Mouse (Mus musculus) thymus, postnatal 4 days (tissue): ENCODE measurements around the gene Tbc1d7.

Experiments
- DNase-seq: peaks from one replicate; pipeline ENCODE4 v3.0.0; 2021

The Tbc1d7 gene

DNA sequence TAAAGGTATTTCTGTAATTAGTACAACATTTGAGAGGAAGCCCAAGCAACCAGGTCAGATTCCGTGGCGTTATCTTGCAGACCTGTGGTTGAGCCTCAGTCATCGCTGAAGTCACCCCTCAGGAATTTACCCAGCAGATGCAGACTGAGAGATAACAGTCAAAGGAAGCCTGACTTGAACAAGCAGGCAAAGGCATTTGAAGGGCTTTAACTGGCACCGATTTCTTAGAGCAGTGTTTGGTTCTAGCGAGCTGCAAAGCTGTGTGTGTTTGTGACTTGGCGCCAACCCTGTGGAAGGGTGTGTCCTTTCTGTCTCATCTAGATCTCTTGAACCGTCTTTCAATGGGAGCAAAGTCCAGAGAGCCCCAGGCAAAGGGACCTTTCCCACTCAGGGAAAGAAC is 22.0 kb upstream of the Tbc1d7 start:
- no peak for DNase-seq

DNA sequence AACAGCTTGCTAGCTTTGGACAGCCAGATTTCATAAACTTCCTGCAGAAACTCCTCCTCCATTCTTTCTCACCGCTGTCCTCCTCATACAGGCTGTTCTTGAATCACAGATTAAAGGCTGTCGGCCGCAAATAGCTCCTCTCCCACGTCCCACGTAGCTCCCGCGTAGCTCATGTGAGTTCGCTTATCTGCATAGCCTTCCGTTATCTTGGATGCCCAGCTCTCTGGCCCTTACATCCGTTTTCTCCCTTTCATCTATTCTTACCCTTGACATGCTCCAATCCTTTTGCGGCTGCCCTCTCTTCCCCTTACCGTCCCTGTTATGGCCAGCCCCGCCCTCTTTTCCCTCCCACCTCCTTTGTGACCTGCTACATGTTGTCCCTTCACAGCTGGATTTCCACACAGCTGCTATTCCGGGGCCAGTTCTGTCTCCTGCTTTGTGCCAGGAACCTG is 20.5 kb upstream of the Tbc1d7 start:
- no peak for DNase-seq

DNA sequence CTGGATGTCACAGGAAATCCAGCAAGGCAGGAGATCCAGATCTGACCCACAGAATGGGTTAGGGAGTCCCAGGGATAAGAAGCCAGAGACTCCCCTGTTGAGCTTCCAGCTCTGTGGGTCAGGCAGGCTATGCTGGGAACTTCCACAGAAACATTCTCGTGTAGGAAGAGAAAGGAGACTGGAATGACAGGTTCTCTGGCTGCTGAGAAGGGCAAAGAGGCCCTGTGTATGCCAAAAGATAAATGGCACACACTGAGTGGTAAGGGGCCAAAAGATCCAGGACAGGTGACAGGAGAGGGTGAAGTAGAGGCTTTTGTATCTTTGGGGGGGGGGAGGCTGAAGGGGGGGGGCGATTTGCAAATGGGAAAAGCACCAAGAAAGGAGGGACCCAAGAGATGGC is 20.0 kb upstream of the Tbc1d7 start:
- DNase-seq: no peak

DNA sequence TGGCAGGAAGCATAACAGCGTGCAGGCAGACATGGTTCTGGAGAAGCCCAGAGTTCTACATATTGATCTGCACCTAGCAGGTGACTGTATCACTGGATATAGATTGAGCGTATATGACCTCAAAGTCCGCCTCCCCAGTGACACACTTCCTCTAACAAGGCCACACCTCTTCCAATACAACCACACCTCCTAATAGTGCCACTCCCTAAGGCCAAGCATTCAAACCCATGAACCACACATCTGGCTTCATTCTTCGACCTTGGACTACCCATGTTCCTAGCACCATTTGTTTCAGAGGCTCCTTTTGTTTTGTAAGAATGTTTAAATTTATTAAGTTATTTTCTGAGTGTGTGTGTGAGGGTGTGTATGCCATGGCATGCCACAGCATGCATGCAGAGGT is 16.4 kb upstream of the Tbc1d7 start:
- DNase-seq: no peak

DNA sequence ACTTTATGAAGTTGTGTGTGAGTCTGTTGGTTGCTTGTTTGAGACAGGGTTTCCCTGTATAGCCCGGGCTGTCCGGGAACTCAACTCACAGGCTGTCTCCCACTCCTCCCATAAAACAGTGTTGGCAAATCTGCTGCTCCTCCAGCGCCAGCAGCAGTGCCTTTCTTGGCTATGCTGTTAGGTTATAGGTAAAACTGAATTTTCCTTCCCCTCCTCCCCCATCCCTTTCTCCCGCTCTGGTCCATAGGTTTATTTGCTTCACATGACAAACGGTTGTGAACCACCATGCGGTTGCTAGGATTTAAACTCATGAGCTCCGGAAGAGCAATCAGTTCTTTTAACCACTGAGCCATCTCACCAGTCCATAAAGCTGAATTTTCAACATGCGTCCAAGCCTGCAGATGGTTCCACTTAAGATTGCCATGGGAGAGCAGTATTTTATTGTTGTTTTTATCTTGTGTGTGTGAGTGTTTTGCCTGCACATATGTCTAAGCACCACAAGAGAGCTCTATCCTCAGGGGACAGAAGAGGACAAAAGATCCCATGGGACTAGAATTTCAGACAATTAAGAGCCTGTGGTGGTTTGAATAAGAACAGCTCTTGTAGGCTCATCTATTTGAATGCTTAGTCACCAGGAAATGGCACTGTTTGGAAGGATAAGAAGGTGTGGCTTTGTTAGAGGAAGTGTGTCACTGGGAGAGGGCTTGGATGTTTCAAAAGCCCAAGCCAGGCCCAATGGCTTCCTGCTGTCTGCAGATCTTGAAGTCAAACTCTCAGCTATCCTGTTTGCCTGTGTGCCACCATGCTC is 12.2 kb upstream of the Tbc1d7 start:
- DNase-seq: peak; percentile 37

DNA sequence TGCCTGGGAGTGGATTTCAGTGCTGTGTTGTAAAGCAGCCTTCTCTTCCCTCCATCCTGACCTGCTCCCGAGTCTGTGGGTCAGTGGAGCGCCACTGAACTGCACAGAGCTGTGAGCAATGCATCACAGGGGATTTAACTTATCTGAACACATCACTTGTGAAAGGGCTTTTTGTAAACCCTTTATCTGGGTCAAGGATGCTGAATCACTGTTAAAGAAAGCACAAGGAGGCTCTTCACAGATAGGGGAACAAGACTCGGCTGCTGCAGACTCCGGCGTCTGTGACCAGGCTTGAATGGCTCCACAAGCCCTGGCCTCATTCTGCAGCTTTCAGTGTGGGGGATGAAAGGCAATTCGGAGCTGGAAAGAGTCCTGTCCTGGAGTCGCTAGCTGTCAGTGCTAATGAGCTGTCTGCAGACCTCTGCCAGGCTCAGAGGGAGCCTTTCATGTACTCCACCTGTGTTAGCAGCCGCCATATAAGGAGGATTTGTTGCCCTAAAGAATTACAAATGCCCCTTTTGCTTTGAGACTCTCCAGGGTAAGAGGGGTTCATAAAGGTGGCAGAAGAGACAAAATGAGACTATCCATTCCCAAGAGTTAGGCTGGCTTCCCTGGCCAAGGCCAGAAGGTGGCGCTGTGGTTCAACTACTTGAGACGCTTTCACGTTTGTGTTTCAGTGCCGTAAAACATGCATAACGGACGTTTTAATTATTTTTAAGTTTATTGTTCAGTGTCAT is 11.3 kb upstream of the Tbc1d7 start:
- DNase-seq: peak; percentile 93

DNA sequence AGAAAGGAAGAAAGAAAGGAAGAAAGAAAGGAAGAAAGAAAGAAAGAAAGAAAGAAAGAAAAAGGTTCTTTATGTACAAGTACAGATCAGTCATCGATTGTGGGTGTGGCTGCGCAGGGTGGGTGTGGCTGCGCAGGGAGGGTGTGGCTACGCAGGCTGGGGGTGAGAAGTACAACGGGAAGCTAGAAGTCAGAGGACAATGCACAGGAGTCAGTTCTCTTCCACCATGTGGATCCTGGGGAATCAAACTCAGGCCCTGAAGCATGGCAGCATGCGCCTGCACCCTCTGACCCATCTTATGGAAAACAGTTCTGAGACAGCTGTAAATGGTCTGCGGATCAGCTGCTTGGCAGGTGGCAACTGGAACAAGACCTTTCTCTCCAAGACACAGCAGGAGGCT is 9.8 kb upstream of the Tbc1d7 start:
- no peak for DNase-seq

DNA sequence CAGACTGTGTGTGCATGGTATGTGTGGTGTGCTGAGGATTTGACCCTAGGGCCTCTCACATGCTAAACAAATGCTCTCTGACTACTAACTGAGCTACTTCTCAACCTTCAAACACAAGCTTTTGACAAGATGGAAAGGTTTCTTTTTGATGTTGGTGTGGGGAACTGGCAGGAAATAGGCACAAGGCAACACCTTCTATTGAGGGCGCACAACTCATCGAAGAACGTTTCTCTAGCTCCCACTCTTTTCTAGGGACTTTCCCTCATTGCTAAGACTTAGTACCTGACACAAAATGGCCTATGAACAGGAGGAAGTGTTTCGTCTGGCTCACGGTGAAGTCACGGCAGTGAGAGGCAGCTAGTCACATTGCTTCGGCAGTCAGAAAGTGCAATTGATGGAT is 6.0 kb upstream of the Tbc1d7 start:
- no peak for DNase-seq

DNA sequence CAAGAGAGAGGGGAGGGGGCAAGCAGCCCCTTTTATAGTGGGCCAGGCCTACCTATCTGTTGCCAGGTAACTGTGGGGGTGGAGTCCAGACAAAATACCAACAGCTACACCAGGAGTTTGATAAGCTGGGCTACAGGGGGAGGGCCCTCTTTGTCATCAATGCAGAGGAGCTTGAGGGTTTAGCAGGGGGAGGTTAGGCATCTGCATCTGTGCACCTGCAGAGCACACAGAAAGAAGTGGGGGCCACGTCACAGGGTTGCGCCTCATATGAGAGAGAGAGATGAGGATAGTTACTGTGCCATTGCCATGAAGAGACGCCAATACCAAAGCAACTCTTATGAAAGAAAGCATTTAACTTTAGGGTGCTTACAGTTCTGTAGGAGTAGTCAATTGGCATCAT is 5.4 kb upstream of the Tbc1d7 start:
- DNase-seq: peak; percentile 29

DNA sequence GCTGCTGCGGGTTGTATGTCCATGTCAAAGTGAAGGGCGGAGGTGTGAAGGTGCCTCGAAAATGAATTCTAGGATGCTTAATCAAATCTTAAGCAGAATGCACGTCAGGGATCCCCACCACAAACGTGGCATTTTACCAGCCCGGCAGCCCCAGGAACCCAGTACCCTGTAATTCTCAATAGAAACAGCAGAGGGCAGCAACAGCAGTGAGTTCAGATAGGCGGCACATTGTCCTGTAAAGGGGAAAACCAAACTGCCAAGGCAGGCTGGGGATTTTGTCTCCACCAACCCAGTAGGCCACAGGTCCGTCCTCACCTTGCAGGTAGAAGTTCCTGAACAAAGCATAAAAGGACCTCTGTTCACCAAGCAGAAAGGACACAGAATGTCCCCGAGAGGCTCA is 2.0 kb upstream of the Tbc1d7 start:
- peak; percentile 82 for DNase-seq

DNA sequence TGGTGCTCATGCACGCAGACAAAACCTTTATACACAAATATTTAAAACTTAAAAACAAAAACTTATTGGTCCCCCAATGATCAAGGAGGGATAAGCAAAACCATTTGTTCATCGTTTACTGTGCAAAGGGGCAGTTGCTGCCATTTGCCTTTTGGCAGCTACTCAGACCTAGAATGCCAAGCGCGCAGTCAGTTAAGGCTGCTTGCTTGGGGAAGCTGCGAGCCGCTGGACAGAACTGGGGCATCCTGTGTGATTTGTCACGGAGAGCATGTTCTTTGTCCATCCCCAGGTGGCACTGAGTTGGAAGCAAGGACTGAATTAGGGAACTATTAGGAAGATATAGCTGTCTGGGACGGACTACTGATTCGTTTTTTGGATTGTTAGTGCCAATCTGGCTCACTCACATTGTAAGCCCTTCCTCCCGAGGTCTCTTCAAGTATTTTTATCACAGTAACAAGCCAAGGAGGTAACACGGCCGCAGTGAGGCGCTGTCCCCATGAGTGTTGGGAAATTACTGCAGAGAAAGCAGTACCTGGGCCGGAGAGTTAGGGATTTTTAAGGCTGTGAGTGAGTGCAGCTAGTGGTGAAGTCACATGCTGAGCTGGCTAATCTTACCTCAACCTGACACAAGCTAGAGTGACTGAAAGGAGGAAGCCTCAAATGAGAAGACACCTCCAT is 874 bp upstream of the Tbc1d7 start:
- peak; percentile 62 for DNase-seq

DNA sequence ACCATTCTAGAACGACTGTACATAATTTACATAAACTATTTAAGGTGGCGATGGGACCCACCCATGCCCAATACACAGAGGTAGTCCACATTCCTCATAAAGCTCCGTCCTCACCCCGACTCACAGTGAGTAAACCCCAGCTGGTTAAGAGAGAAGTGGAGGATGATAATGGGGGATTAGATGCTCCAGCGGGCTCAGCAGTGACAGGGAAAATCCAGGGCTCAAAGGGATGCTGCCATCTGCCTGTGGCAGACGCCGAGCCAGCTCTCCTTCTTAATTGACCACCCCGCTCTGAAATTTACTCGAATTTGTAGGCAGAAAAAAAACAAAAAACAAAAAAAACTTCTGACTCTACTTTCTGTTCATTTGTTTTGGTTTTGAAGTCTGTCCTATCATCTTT is 3.6 kb downstream of the Tbc1d7 start:
- DNase-seq: no peak

DNA sequence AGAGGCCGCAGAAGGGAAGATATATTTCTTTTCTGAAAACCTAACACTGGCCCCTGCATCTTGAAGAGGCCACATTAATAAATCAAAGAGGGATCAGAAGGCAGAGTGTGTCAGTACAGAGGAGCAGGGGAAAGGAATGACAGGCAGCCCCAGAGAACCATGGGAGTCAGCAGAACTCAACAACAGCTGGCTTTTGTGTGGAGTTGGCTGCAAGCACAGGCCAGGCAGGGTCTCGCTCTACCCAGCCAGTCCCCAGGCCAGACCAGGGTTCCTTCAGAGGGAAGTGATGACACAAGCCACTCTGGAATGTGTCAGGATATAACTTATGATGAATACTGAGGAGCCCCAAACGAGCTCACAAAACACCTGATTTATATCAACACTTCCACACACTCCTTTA is 11.9 kb downstream of the Tbc1d7 start:
- DNase-seq: no peak

DNA sequence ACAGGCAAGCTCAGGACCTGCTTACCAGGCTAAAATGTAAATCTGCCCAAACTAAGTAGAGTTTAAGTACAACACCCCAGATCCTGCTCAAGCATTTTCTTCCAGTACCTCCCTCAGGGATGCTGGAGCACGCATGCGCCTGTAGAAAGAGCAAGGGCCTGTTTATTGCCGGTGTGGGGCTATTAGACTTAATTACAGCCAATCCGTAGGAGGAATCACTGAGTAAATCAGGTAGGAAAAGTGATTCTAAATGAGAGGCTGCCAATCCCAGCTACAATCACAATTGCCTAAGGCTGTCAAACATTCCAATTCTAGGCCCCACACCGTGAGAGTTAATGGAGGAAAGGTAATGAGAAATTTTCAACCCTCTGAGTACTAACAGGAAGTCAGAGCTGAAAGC is 13.0 kb downstream of the Tbc1d7 start:
- no peak for DNase-seq

DNA sequence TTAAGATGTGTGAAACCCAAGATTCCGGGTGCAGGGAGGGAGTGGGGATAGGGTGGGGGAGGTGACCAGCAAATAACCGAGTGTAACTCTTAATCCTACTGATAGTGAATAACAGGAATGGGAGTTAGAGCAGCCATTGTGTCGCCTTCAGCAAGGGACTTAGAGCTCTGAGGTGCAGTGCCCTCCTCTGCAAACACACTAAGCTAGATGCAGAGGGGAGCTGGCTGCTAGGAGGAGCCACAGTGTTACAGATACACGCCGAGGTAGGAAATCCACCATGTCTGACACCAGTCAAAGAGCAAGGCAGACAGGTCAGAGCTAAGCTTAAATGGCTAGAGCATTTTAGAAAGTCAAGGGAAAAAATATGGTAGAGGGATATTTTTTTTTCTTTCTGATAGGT is 13.9 kb downstream of the Tbc1d7 start:
- no peak for DNase-seq

DNA sequence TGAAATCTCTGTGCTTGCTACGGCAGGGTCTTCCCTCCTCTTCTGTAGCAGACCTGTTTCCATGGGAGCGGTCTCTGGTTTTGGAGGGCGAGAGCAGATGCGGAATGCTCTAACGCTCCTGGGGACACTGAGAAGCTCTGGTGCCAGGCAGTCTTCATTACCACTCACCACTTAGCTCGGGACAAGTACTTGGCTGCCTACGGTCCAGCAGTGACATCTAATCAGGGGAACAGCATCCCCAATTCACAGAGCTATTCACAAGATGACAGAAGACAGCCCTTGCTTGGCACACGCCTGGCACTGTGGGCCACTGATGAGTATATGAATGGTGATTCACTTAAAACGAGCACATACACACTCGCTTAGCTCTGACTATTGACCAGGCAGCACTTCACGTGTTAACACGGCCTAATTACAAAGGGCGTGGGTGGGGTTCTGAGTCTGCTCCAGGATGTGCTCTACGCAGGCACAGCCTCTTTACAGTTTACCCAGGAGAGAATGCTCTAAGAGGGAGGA is 19.2 kb downstream of the Tbc1d7 start:
- DNase-seq: no peak

DNA sequence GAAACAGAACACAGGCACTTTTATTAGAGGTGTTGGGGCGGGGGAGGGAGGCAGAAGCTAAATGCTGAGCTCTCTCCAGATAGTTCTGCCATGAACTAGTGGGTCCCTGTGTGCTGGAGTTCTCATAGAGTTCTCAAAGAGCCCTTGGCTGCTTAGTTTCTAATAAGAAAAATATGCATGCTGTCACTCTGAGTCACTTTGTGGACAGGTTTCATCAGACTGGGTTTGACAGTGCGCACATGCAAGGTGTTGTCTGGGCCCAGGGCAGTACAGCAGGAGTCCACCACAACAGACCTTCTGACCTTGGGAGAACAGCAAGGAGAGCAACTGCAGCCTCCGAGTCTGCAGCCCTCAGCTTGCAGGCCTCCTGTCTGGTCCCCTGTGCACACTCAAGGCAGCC is 21.6 kb downstream of the Tbc1d7 start:
- no peak for DNase-seq

DNA sequence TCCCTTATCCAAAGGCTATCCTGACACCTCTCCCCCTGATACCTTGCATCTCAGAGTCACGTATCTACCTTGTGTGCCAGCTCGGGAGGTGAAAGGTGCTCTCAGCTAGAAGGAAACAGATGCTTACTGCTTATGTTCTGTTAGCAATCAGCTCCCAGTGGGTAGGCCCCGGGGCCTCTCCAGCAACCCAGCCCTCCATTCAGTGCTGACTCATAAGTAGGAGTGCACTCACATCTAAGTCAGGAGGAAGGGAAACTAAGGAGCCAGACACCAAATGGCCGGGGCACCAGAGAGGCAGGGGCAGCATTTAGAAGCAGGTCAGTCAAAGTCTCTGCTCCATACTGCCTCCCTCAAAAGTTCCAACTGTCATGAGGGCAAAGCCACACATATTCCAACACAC is 22.6 kb downstream of the Tbc1d7 start:
- DNase-seq: no peak

DNA sequence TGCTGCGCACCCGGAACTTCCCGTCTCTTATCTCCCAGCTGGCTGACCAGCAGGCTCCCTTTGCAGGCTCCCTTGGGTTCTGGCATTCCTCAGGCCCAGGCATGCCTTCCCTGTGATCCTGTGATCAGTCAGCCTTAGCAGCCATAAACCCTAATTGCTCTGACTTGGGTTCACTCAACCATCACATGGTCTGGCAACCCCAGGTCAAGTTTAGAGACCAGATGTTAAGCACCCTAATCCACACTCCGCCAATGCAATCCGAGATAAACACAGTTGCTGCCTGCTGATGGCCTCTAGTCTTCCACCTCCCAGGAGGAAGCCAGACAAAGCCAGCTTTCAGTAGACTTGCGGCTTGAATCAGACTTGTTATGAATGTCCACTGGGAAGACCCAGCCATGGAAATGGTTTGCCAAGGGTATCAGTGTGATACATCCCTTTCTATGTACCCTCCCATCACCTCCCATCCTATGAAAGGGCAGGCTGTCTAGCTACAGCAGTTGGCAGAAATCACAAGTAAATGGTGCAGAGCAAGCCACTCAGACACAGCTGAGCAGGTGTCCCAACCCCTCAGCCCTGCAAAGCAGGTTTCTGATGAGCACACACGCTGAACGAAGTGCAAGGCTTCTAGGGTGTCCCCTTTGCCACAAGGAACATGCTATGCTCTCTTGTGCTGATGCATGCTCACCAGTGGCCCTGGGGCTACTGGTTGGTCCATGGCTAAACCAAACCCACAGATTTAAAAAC is 24.6 kb downstream of the Tbc1d7 start:
- no peak for DNase-seq

DNA sequence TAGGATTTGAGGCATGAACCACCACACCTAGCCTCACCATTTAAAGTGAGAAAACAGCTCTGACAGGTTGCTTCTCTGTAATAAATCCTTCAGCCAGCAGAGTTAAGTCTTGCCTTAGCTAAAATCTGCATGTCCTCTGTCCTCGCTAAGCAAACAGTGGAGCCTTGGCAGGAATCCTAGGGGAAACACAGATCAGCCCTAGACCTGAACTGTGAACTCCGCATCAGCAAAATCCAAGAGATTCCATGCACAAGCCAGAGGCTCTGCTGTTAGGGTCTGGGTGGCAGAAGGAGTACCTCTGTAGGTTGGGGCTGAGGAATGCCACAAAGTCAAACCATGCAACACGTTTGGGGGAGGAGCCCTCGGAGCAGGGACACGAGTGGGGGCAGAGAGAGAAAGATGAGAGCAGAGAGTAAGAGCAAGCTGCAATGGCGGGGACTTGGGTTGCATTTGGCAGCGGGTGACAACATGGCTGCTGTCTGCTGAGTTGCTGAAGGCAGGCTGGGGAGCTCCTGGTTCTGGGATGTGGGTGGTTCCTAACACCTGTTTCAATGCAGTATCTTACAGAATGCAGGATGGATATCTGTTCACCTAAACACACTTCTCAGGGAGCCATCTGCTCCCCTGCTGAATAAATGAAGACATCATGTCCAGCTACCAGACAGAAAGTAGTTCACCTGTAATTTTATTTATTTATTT is 26.4 kb downstream of the Tbc1d7 start:
- DNase-seq: no peak

DNA sequence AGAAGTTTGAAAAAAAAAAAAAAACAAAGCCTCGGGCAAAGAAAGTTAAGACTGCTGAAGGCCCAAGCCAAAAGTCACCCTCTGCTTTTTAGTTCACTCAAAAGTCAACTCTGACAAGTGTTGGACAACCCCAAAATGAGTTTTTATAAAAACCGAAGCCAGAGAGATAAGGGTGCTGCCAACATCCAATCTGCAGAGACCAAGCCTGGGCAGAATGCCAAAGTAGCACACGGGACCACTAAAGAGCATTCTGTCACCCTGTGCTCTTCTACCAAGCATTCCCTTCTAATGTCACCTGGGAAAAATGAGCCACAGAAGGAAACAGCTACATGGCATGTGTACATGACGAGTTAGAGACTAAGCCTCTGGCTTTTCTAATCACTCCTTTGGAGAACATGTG is 36.8 kb downstream of the Tbc1d7 start:
- no peak for DNase-seq

DNA sequence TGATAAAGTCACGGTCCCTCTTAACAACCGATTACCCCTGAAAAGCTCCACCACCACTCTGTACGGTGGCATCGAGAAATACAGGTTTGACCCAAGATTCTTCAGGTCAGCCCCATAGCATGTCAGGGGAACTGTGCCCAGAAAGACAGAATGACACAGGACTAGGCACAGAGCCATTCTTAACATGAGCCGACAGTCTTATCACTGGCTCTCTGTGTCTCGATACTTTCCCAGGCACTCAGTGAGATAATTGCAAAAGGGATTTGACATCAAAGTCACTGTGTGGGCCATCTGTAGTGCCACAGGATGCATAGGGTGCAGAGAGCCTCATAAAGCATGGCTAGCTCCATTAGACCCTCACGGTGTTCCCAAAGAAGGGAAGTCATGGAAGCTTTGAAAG is 37.9 kb downstream of the Tbc1d7 start:
- no peak for DNase-seq
